Mouse (Mus musculus) heart, postnatal 25 days (tissue): Measurements from ENCODE around the gene Heatr3. TPM values are rescaled to one million over a fixed set of nuclear protein-coding genes. Genes with fewer than 3 reads are reported as not detected.
A peak's percentile ranks its signal among the peaks of the same experiment; 100 is the strongest.

Experiments used
- DNase-seq: peaks from one replicate; pipeline ENCODE4 v3.0.0; 2022; ENCODE audit warnings: low spot score
- intact Hi-C: fragments of 180-260 bp; cut with DNase I; formaldehyde crosslinking; loops from one replicate; pipeline ENCODE4 v1.15.1; 2025
- total RNA-seq, 2 experiments: library from RNA; stranded (reverse); gene quantifications; 2 replicates each; pipeline ENCODE4 v1.2.3; 2021

The Heatr3 gene
- total RNA-seq, result 10 to 100 TPM; 20.0 to 20.3 TPM

DNA sequence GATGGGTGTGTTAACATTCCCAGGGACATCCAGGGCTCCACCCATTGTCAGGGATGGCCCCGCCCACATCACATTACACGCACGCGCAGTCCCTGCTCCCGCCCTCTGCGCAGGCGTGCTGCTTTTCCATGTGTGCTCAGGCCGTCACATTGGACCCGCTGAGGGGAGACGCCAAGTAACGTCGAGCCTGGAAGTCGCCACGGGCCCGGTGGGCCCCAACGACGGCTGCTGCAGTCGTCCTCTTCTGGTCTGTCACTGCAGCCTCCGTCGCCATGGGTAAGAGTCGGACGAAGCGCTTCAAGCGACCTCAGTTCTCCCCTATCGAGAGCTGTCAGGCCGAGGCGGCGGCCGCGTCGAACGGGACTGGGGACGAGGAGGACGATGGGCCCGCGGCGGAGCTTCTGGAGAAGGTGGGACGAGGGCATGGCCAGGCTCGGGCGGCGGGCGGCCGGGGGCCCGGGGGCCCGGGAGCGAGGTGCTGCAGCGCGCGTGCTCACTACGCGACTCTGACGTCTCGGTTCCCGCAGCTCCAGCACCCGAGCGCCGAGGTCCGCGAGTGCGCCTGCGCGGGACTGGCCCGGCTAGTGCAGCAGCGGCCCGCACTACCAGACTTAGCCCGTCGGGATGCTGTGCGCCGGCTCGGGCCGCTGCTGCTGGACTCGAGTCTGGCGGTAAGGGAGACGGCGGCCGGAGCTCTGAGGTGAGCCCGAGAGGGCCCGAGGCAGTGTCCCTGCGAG lies at the start of gene Heatr3:
TSS of gene Heatr3 (plus strand) at position 108 of the 737 bp plus-strand sequence.
- DNase-seq, result peak; percentile 91
- intact Hi-C loops, result no loop called here

DNA sequence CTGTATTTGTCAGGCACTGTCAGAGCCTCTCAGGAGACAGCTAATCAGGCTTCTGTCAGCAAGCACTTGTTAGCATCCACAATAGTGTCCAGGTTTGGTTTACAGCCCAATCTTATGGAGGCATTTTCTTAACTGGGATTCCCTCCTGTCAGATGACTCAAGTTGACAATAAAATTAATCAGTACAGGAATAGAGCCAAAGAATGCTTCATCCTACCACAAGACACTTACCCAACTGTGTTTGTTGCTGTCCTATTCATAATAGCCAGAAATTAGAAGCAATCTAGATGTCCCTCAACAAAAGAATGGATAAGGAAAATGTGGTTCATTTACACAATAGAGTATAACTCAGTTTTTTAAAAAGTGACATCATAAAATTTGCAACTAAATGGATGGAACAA lies 49.6 kb upstream of the Heatr3 start:
- DNase-seq, result no peak
- intact Hi-C loops, result no loop called here

DNA sequence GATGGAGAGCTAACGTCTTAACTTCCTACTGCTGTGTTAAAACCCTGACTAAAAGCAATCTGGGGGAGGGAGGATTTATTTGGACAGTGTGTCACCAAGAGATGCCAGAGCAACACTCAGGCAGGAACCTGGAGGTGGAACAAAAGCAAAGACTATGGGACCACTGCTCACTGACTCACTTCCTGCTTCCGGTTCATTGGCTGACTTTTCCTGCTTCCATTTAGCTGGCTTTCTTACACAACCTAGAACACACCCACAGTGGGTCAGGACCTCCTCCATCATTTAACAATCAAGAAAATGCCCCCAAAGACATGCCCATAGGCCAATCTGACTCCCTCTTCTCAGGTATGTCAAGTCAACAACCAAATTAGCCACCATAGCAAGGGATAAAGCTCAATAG lies 46.0 kb upstream of the Heatr3 start:
- intact Hi-C loops, result no loop called here
- no peak for DNase-seq

DNA sequence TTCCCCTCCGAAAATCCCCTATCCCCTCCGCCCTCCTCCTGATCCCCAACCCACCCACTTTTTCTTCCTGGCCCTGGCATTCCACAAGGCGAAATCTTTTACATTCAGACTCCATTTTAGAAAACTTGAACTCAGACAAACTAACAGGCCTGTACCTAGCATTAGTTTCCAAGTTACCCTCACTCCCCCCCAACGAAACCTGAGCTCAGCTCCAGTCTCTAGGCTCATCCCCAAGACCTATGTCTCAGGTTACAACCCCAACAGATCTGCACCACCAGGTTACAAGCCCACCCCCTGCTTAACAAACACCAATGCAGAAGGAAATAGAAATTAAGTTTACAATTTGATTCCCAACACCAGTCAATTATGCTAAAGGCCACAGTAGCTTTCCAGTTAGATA lies 44.3 kb upstream of the Heatr3 start:
- DNase-seq, result no peak
- intact Hi-C loops, result no loop called here

DNA sequence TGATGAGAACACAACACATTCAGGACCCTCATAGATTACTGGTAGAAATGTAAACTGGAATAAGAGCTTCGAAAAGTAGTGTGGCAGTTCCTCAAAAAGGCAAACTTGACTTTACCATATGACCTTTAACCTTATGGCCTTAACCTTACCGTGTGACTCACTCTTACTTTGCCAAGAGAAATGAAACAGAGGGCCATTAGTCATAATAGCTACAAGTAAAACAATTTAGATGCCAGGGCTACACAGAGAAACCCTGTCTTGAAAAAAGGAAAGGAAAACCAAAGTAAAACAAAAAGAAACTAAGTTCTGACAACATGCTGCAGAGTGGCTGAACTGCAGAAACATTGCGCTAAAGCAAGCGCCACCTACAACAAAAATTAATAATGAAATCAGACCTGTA lies 38.8 kb upstream of the Heatr3 start:
- DNase-seq, result no peak
- intact Hi-C loops, result no loop called here

DNA sequence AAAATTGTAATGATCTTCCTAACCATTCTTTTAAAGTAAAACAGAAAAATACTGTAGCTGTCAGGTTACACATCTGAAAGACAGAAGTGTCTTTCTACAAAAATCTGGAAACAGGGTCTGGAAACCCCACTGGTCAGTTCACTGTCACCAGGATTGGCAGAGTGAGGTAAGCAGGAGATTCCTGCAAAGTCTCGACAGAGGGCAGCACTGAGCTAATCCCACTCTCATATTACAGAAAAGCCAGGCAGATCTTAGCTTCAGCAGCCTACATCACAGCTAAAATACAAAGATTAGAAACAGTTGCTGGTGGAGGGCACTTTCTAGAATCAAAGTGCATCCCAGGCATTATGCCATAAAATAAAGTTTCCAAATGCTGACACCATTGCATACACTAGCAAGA lies 38.1 kb upstream of the Heatr3 start:
- DNase-seq, result no peak
- intact Hi-C loops, result no loop called here

DNA sequence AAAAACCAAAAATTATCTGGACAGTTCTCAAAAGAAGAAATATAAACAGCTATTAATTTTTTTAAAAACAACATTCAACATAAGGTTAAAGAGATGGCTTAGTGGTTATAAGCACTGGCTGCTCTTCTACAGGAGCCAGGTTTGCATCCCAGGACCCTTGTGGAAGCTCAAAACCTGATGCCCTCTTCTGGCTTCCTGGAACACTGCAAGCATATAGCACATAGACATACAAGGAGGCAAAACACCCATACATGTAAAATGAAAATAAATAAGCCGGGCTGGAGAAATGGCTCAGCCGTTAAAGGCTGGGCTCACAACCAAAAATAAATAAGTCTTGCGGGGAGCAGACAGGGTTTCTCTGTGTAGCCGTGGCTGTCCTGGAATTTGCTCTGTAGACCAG lies 28.4 kb upstream of the Heatr3 start:
- intact Hi-C loops, result no loop called here
- no peak for DNase-seq

DNA sequence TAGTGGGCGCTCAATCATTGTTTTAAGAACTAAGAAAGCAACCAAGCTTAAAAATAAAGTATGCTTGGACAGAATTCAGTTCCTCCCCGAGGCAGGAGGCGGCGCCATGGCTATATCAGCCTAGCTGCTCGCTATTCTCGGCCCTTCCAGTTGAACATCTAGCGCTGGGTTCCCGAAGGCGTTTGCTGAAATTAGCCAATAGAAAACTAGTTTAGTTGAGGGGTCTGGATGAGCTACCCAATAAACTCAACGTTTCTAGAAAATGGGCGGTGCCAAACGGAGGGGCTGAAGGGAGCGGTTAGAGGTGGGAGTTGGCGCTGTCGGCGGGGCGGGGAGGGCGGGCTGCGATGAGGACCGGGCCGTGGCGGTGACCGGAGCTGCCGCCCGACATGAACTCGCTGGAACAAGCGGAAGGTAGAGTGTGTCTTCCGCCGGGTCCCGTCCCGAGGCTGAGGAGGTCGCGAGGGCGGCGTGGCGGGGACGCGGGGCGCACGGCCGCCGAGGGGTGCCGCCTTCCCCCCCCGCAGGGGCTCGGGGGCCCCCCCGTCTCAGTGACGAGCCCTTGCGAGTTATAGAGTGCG lies 19.1 kb upstream of the Heatr3 start, which contains the start of gene Cnep1r1:
TSS of gene Cnep1r1 (plus strand) at position 314 of the 581 bp plus-strand sequence.
- DNase-seq, result peak; percentile 89
- intact Hi-C loops, result no loop called here

DNA sequence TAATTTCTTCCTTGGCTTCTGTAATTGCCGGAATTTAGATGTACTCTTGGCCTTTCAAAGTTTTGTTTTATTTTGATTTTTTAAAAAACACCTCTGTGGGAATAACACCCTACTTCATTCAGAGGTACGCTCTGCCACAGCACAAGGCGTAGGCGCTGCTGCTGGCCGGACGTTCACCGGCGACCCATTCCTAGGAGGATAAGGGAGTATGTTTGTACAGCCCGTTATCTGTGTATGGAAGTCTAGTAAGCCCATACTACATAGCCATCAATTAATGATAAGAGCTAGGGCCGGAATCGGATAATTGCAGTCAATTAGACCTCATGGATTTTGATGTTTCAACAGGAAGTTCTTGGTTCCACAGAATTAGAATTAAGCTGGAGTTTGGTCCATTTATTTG lies 18.6 kb upstream of the Heatr3 start:
- intact Hi-C loops, result no loop called here

DNA sequence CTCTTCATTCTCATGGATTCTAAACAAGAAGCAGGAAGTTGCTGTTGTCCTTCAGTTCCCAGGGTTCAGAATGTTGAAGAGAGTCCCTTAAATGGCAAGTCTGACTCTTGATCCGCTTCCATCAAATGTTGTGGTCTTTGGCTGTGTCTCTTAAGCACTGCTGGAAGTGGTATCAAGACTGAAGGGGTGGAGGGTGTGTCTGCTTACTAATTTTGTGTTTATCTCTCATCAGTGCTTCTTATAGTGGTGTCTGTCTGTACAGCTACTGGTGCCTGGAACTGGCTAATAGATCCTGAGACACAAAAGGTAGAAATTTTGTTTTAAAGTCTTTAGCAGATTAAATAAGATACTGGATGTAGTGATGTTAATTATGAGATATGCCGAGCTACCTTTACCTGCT lies 12.8 kb upstream of the Heatr3 start:
- DNase-seq, result no peak
- intact Hi-C loops, result no loop called here

More for the DNA sequence above, 18.6 kb upstream of the Heatr3 start:
- no peak for DNase-seq

DNA sequence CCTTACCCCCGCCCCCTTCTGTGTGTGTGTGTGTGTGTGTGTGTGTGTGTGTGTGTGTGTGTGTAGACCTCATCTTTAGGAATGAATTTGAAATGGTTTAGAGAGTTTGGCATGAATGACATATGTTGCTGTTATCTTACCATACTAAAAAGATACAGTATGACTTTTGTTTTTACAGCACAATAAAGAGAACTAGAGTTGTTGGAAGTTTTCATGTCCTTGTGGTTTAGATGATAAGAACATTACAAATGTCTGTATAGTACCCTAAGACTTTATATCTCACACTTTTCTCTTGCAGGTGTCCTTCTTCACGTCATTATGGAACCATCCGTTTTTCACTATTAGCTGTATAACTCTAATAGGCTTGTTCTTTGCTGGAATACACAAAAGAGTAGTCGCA lies 8.3 kb upstream of the Heatr3 start:
- intact Hi-C loops, result no loop called here
- DNase-seq, result no peak

DNA sequence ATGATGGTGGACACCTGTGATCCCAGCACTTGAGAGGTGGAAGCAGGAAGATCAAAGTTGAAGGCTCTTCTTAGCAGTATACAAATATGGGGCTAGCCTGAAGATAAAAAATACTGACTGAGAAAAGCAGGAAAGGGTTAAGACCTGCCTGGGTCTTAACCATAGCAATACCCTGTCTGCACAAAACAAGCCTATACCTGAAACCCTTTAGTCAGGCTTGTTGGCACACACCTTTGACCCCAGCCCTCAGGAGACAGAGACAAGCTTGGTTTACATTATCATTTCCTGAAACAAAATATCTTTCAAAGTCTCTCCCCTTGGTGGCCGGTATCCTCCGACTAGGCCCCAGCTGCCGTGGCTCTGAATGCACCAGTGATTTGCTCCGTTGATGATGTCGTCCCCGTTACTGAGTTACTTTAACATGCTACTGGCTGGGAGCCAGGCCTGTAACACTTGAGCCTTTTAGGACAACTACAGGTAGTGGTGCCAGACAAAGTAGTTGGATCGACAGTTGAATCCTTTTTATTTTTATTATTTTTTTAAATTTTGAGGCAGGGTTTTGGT lies 6.8 kb upstream of the Heatr3 start:
- intact Hi-C loops, result no loop called here

DNA sequence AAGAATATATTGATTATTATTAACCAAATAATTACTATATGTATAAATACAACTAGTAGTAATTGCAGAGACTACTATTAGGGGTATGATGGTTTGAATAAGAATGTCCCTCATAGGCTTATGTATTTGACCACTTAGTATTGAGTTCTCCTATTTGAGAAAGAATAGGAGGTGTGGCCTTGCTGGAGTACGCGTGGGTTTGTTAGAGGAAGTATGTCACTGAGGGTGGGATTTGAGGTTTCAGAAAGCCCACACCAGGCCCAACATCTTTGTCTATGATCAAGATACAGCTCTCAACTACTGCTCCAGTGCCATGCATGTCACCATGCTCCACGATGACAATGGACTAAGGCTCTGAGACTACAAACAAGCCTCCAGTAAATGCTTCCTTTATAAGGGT lies 1.6 kb downstream of the Heatr3 start:
- DNase-seq, result no peak
- intact Hi-C loops, result no loop called here

More for the DNA sequence above, 6.8 kb upstream of the Heatr3 start:
- no peak for DNase-seq

DNA sequence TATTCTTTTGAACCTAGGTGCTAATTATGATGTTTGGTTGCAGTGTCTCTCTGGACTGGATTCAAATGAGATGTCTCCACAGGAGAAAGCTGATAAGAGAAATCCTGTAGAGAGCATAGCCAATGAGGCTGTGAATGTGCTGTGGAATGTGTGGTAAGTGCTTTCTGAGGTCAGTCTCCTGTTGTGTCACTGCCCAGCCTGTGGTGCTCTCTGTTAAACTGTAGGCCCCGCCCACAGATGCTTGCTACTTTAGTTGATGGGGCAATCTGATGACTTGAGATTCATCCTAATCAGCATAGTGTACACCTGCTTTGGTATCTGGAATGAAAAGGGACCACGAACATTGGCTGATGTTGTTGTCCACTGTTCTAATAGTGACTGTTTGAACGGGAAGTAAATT lies 4.0 kb downstream of the Heatr3 start:
- no peak for DNase-seq
- intact Hi-C loops, result no loop called here

DNA sequence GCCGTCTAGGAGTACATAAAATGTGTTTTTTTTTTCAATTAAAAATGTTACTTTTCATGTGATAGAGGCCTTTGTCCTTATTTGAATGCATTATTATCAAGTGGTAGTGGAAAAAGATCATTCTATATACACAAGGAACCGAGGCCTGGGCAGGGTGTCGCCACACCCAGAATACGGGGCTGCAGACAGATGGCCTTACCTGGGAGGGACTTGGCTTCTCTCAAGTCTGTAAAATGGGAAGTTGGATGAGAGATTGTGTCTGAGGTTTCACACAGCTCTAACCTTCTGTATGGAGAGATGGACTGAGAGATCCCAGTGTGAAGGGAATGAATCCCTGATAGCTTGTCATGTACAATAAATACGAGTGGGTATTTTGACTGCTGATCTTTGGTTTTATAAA lies 6.4 kb downstream of the Heatr3 start:
- intact Hi-C loops, result no loop called here
- no peak for DNase-seq

DNA sequence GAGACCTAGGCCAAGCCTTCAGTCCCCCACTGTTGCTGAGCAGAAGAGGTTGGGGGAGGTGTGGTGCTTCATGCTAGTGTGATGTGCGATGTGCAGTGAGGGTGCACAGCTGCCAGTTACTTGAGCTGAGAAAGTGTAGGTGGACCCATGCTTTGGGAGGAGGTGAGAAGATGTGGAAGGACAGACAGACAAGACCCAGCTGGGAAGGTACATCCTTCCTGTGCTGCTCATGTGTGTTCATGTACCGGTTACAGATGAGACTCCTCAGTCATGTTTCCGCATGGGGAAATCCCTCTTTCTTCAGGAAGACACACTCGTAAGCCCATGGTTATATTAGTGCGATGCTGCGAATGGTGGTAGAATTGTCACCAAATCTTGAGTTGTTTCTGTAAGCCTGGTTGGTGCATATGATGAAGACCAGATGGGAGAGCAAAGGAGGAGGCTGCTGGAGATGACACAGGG lies 13.3 kb downstream of the Heatr3 start:
- intact Hi-C loops, result loop anchor here (10.0 kb wide), 1 partner anchor 194 kb away; no protein-coding TSS in a partner anchor
- DNase-seq, result no peak

DNA sequence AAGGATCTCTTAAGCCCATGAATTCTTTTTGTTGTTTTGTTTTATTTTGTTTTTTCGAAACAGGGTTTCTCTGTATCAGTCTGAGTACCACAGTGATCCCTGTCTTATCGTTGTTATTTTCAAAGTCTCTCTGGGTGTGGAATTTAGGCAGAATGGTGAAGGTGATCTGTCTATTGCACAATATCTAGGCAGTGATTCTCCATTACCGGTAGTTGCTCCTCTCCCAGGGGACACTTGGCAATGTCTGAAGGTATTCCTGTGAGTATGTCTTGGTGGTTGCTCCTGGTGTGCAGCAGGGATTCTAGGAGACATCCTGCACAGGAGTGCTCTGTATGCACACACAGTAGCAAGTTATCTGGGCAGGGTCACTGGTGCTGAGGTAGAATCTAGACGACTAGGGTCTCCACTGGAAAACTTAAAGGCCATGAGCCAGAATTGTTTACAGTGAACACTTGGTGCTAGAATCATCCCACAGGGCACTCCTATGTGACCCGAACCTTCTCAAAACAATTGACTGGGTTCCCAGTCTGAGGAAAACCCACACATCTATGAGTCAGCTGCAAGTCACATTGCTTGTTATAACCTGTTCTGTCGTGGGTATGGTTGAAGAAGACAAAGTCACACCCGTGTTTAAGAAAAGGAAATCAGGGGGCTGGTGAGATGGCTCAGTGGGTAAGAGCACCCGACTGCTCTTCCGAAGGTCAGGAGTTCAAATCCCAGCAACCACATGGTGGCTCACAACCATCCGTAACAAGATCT lies 22.8 kb downstream of the Heatr3 start:
- intact Hi-C loops, result no loop called here
- no peak for DNase-seq

DNA sequence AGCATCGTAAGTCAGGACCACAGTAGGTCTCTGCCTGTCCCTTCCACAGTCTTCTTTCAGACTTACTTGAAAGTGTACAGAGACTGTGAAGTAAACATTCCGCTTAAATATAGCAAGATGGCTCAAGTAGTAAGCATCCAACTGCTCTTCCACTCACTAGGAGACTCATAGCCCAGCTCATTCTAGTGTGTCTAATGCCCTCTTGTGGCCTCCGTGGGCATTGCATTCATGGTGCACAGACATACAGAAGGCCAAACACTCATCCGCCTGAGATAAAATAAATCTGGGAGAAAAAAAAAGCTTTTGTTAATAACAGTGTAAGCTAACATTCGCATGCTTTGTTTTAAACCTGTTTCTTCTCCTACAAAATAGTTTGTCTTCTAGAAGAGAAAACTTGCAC lies 23.8 kb downstream of the Heatr3 start:
- no peak for DNase-seq
- intact Hi-C loops, result no loop called here

DNA sequence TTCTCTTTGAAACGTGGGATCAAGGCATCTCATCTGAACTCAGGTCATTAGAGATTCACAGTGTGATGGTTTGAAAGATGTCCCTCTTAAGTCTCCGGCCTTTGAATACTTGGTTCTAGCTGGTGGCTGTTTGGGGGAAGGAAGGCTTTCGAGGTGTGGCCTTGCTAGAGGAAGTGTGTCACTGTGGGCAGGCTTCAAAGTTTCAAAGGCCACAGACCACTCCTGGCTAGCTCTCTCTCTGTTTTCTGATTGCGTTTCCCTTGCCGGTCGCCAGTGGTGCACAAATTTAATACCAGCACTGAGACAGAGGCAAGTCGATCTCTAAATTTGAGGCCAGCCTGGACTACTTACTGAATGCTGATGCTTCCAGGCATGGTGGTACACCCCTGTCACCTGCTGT lies 37.6 kb downstream of the Heatr3 start:
- intact Hi-C loops, result no loop called here
- no peak for DNase-seq

DNA sequence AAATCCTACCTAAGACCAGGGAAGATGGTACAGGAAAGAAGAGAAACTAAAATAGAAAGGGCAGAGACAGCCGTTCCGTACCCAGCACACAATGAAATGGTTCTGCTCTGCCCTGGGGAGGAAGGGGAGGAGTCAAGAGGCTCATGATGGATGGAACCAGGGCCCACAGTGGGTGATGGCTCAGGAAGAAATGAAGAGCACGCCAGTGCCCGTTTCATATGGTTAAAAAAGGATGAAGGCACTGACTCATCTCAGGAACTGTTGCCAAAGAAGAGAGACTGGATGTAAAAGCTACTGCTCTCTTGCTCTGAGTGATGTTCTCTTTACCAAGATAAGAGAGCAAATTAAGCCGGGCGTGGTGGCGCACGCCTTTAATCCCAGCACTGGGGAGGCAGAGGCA lies 39.6 kb downstream of the Heatr3 start:
- DNase-seq, result no peak
- intact Hi-C loops, result no loop called here

DNA sequence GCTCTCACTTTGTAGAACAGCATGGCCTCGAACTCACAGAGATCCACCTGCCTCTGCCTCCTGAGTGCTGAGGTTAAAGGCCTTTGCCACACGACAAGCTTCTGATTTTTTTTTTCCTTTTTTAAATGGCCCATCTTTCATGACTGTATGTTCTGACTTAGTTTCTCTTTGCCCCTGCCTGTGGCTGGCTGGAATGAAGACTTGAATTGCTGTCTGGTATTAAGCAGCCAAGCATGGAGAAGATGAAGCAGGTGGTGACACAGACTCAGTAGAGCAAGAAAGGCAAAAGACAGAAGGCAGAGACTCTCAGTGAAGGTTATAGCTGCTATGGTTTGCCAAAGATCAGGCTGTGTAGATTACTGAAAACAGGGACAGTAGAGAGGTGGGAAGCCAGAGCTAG lies 45.5 kb downstream of the Heatr3 start:
- DNase-seq, result no peak
- intact Hi-C loops, result no loop called here
